Mouse (Mus musculus) spleen, postnatal 10 days (tissue): ENCODE results near the gene Tbc1d17.
"Not testable (repeated sequence)": the region's sequence is repeated elsewhere in the genome, so short reads cannot be mapped to it uniquely, and the experiment has no call there.

Experiments
- DNase-seq, 2 experiments: peaks; one replicate each; pipeline ENCODE4 v3.0.0; 2021 to 2022; ENCODE audit warnings: low spot score in 2 of 2

Tbc1d17 gene

GRCm38 (mm10) chr7:44848561-44849415, at the start of gene Tbc1d17, which contains the start of gene Akt1s1:
Gene Tbc1d17, minus strand, starts transcription at chr7:44849079.
Gene Akt1s1, plus strand, starts transcription at chr7:44848991.
- peak; percentile 93 to 96 for DNase-seq

GRCm38 (mm10) chr7:44898607-44899006, 49.7 kb upstream of the Tbc1d17 start:
- DNase-seq = peak in 1 of 2 experiments; percentile 51

- DNase-seq = no peak
Measured at GRCm38 (mm10) chr7:44896499-44896898, 47.6 kb upstream of the Tbc1d17 start.

- peak; percentile 74 to 85 for DNase-seq
Measured at GRCm38 (mm10) chr7:44895593-44896434, 46.9 kb upstream of the Tbc1d17 start, which contains the start of gene Fuz. Gene Fuz, plus strand, starts transcription at chr7:44896079.

- DNase-seq = no peak
Measured at GRCm38 (mm10) chr7:44895206-44895592, 46.3 kb upstream of the Tbc1d17 start.

GRCm38 (mm10) chr7:44894175-44894574, 45.3 kb upstream of the Tbc1d17 start:
- no peak for DNase-seq

GRCm38 (mm10) chr7:44893197-44893596, 44.3 kb upstream of the Tbc1d17 start:
- no peak for DNase-seq

- peak; percentile 86 to 91 for DNase-seq
Measured at GRCm38 (mm10) chr7:44892276-44892921, 43.5 kb upstream of the Tbc1d17 start, which contains the start of gene Med25. Gene Med25, minus strand, starts transcription at chr7:44892712.

- peak in 1 of 2 experiments; percentile 25 for DNase-seq
Measured at GRCm38 (mm10) chr7:44891611-44892010, 42.7 kb upstream of the Tbc1d17 start.

GRCm38 (mm10) chr7:44890737-44891136, 41.9 kb upstream of the Tbc1d17 start:
- no peak for DNase-seq

GRCm38 (mm10) chr7:44890180-44890579, 41.3 kb upstream of the Tbc1d17 start:
- no peak for DNase-seq

GRCm38 (mm10) chr7:44888256-44889105, 39.6 kb upstream of the Tbc1d17 start:
- DNase-seq = no peak

- no peak for DNase-seq
Measured at GRCm38 (mm10) chr7:44886964-44887363, 38.1 kb upstream of the Tbc1d17 start.

- no peak for DNase-seq
Measured at GRCm38 (mm10) chr7:44884637-44885036, 35.8 kb upstream of the Tbc1d17 start.

- no peak for DNase-seq
Measured at GRCm38 (mm10) chr7:44883036-44883435, 34.2 kb upstream of the Tbc1d17 start.

GRCm38 (mm10) chr7:44877833-44878232, 29.0 kb upstream of the Tbc1d17 start:
- no peak for DNase-seq

- not testable (repeated sequence) for DNase-seq
Measured at GRCm38 (mm10) chr7:44871774-44872173, 22.9 kb upstream of the Tbc1d17 start.

- no peak for DNase-seq
Measured at GRCm38 (mm10) chr7:44871181-44871580, 22.3 kb upstream of the Tbc1d17 start.

- no peak for DNase-seq
Measured at GRCm38 (mm10) chr7:44870614-44871013, 21.7 kb upstream of the Tbc1d17 start.

GRCm38 (mm10) chr7:44869697-44870528, 21.0 kb upstream of the Tbc1d17 start, which contains the start of gene Ptov1:
Gene Ptov1, minus strand, starts transcription at chr7:44869788.
- peak; percentile 61 to 81 for DNase-seq
